Mouse (Mus musculus): Measurements from ENCODE around the gene Rcor3.

- TF ChIP-seq CTCF (IDR thresholded peaks at IDR 0.05 in 2 of 3, conservative IDR thresholded peaks at IDR 0.05 in 1 of 3; ENCODE audit: control insufficient read depth in 1 of 3, insufficient read depth in 1 of 3, low read depth in 2 of 3, low read length in 3 of 3, poor library complexity in 1 of 3, severe bottlenecking in 1 of 3) (no peak), CHD2 (IDR thresholded peaks at IDR 0.05; ENCODE audit: low read length) (no peak), POLR2AphosphoS5 (IDR thresholded peaks at IDR 0.05; ENCODE audit: borderline replicate concordance, low read depth, low read length) (no peak)
Measured at GRCm38 (mm10) chr1:192151179-192151578, 13.3 kb upstream of the Rcor3 start.

Data from MEL (cell line).